Mouse (Mus musculus) testis, adult 2 months (tissue): ENCODE measurements around the gene Adgrl2. TPM values are rescaled to one million over a fixed set of nuclear protein-coding genes. Genes with fewer than 3 reads are reported as not detected.

ENCODE experiments used
- H3K27ac ChIP-seq: fragments of 200-500 bp; 2 replicates; pipeline ENCODE4 v1.5.1; 2012; ENCODE audit warnings: low read depth, low read length; ENCODE audit not compliant: control insufficient read depth, insufficient read depth
- H3K27me3 ChIP-seq: fragments of 200-500 bp; 2 replicates; pipeline ENCODE4 v1.6.1; 2012; ENCODE audit warnings: mild to moderate bottlenecking, low read length, moderate library complexity; ENCODE audit not compliant: control insufficient read depth, insufficient read depth
- H3K36me3 ChIP-seq: fragments of 200-500 bp; 2 replicates; pipeline ENCODE4 v1.6.1; 2012; ENCODE audit warnings: mild to moderate bottlenecking, low read length; ENCODE audit not compliant: control insufficient read depth, insufficient read depth
- H3K4me1 ChIP-seq: fragments of 200-500 bp; 2 replicates; pipeline ENCODE4 v1.6.1; 2012; ENCODE audit warnings: low read length; ENCODE audit not compliant: control insufficient read depth, insufficient read depth
- H3K4me3 ChIP-seq: fragments of 200-500 bp; 2 replicates; pipeline ENCODE4 v1.5.1; 2012; ENCODE audit warnings: low read depth, mild to moderate bottlenecking, low read length, moderate library complexity, mixed read lengths; ENCODE audit not compliant: control insufficient read depth
- CTCF ChIP-seq: fragments of 200-500 bp; IDR thresholded peaks from 2 replicates; pipeline ENCODE4 v1.5.1; 2012; ENCODE audit warnings: low read depth, mild to moderate bottlenecking, inconsistent platforms, low read length, moderate library complexity; ENCODE audit not compliant: control insufficient read depth, insufficient read depth, insufficient replicate concordance
- POLR2A ChIP-seq: fragments of 200-500 bp; IDR thresholded peaks from 2 replicates; pipeline ENCODE4 v1.6.1; 2012; ENCODE audit warnings: low read depth, mild to moderate bottlenecking, inconsistent platforms, low read length, moderate library complexity; ENCODE audit not compliant: control insufficient read depth
- polyA plus RNA-seq: library from polyadenylated mRNA; depleted of rRNA; stranded (reverse); fragments of >200 nt; gene quantifications from 2 replicates; pipeline ENCODE4 v1.2.3, GENCODE M21; 2012

Adgrl2 gene
- polyA plus RNA-seq, 1 experiment = 12.9 TPM

DNA sequence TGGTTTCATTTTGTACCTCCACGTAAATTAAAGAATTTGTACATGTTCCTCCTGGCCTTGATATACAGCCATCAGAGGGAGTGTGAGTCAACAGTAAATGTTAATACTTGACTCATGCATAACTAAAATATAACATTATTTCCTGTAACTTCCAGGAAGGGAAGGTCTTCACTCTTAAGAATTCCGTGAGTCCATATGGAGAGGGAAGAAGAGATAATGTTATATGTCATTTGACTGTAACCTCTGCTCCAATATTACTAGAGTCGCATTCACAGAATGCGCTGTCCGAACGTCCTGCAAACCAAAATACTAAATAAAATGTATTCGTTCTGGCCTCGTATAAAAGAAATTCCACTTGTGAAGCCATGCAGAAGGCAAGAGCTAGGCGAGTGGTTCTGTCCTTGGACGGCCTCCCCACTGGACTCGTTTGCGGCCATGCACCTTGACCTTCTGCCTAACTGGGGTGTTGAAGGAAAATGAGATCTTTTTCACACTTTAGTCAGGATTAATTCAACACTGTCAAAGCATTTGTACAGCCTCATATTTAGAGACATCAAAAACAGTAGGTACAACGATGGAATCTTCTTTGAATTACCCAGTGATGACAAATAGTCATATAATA is 68.3 kb downstream of the Adgrl2 start:
- Histone ChIP-seq H3K4me1 (no peaks in the 10 kb centered on the region; the same call in 1 of the 2 replicates), H3K27ac (no peak overlapping the region), H3K27me3 (no peaks in the 10 kb centered on the region), H3K36me3 (no peaks in the 10 kb centered on the region), H3K4me3 (no peak overlapping the region)
- TF ChIP-seq POLR2A (no peak), CTCF (no peak)

DNA sequence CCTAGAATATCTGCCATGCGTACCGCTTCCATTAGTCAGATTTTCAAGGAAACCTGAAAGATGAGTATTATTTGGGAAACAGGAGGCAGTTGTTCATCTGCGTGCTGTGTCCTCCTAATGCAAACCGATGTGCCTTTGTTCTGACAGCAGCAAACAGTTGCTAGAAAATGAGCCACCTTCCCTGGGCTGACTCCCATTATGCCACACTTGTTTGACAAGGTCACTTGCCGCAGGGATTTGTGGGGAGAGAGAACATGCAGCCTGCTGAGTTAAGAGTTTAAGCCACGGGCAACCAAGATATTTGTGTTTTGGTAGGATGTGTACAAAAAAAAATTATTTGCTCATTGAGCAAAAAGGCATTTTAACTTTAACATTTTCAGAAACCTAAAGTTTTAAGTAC is 69.5 kb downstream of the Adgrl2 start:
- TF ChIP-seq CTCF (no peak), POLR2A (no peak)
- no peaks in the 10 kb centered on the region; the same call in 1 of the 2 replicates for H3K4me1 ChIP-seq
- no peaks in the 10 kb centered on the region for H3K27me3 ChIP-seq
- H3K36me3 ChIP-seq = no peaks in the 10 kb centered on the region
- no peak overlapping the region for H3K27ac ChIP-seq
- no peak overlapping the region for H3K4me3 ChIP-seq

DNA sequence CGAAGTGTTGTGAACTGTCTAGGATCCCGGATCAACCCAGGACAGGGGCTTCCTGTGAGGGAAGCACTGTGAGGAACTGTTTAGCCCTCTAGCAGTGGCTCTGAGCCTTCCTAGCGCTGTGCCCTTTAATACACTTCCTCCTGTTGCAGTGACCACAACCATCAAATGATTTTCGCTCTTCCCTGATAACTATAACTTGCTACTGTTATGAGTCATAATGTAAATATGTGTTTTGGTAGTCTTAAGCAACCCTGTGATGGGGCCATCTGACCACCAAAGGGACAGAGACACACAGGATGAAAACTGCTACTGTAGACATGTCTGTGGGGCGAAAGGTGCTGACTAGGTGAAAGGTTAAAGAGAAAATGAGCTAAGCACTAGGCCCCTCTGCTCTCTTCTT is 71.9 kb downstream of the Adgrl2 start:
- Histone ChIP-seq H3K4me1 (no peaks in the 10 kb centered on the region; the same call in 1 of the 2 replicates), H3K27me3 (no peaks in the 10 kb centered on the region), H3K4me3 (no peak overlapping the region), H3K36me3 (no peaks in the 10 kb centered on the region), H3K27ac (no peak overlapping the region)
- TF ChIP-seq POLR2A (no peak), CTCF (no peak)

DNA sequence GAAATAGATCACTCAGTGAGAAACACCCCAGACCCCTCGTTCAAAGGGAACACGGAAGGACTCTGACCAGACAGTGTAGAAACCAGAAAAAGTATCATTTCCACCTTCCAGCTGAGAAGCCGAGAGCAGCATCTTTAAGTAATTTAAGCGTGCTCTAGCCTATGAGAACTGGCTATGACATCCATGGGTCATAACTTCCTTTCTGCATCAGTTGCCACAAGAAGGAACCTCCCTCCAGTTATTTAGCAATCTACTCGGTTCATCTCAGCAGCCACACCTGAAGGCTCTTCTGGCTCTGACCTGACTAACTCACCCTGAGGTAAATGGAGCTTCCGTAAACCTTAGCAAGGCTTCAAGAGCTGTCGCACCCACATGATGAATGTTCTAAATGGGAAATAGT is 72.5 kb downstream of the Adgrl2 start:
- Histone ChIP-seq H3K27ac (no peak overlapping the region), H3K4me3 (no peak overlapping the region), H3K4me1 (no peaks in the 10 kb centered on the region; the same call in 1 of the 2 replicates), H3K27me3 (no peaks in the 10 kb centered on the region), H3K36me3 (no peaks in the 10 kb centered on the region)
- TF ChIP-seq POLR2A = no peak
- TF ChIP-seq CTCF = no peak

DNA sequence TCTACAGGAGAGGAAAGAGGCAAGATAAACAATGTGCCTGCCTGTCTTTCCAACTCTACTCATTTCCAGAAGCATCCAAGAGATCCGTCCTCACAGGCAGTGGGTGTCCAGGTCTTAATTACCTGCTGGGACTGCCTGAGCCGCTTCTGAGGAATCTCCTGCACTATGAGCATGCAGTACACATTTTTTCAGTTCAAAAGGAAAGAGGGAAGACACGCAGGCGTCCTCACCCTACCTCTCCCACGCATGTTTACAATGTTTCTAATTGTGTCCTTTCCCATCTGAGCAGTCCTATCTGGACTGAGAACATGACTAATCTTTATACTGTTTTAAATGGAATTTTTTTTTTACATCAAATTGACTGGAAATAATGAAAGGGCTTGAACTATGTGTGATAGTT is 74.1 kb downstream of the Adgrl2 start:
- no peak for TF ChIP-seq POLR2A
- TF ChIP-seq CTCF = no peak
- H3K36me3 ChIP-seq = no peaks in the 10 kb centered on the region
- H3K4me3 ChIP-seq = no peak overlapping the region
- no peaks in the 10 kb centered on the region for H3K4me1 ChIP-seq
- H3K27me3 ChIP-seq = no peaks in the 10 kb centered on the region
- H3K27ac ChIP-seq = no peak overlapping the region

DNA sequence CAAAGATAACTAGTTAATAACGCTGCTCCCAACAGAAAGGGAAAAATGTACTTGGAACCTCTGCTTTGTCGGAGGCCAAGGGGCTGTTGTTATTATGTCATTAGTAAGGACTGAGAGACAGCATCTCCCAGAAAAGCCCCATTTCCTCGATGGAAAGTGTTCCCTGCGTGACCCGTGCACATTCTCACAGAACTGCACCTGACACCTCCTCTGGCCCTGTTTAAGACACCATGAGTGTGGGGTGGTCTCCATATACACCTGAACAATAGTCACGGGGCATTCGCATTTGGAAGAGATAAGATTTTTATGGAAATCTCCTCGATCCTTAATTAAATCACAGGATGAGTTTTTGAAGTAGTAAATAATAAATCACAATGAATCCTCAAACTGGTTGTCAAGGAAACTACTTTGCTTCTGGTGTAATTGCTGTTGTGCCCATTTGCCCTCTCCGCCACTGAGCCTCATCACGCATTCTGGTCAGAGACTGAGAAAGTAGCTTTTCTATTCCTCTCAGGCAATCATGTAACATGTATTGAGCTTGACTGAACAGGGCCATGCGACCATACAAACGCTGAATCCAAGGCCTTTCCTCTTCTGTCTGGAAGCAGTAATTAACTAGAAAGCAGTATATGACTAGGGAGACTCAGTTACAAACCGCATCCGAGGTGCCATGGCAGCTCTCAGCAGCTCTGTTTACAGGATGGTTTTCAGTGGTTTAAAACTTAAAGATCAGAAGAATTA is 77.2 kb downstream of the Adgrl2 start:
- Histone ChIP-seq H3K27ac (no peak overlapping the region), H3K36me3 (no peaks in the 10 kb centered on the region), H3K27me3 (no peaks in the 10 kb centered on the region), H3K4me3 (no peak overlapping the region), H3K4me1 (no peaks in the 10 kb centered on the region)
- no peak for TF ChIP-seq POLR2A
- TF ChIP-seq CTCF = no peak

DNA sequence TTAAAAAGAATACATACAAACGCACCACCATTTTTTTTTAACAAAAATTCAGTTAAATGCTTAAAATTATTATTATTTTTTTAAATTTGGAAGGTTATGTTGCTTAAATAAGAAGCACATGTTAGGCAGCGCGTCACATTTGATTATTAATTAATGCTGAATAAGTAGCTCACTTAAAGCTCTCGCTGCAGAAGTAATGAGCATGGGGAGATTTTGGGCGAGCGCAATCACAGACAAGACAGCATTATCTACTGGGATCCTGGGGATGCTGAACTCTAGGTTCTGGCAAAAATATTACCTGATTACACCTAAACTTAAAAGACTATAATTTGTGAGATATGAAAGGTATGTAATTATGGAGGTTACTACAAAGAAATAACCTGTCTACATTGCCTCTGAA is 77.8 kb downstream of the Adgrl2 start:
- H3K4me1 ChIP-seq = no peaks in the 10 kb centered on the region
- TF ChIP-seq POLR2A (no peak), CTCF (no peak)
- no peaks in the 10 kb centered on the region for H3K27me3 ChIP-seq
- no peak overlapping the region for H3K4me3 ChIP-seq
- no peak overlapping the region for H3K27ac ChIP-seq
- no peaks in the 10 kb centered on the region for H3K36me3 ChIP-seq

DNA sequence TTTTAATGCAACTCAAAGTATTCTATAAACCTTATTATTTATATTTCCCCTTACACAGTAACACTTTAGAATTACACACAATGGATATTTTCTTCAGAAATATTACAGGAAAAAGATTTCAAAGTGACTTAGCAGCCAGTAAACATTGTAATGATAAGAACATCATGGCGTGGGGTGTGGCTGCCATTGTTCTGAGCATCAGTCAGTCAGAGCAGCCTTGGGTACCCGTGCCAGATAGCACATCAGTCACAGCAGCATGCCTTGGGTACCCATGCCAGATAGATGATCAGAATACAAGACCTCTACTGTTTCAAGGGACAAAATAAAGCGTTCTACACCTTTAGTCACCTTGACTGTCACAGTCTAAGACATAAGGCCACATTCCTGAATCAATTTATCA is 82.5 kb downstream of the Adgrl2 start:
- Histone ChIP-seq H3K36me3 (no peaks in the 10 kb centered on the region), H3K4me1 (no peaks in the 10 kb centered on the region), H3K4me3 (no peak overlapping the region), H3K27ac (no peak overlapping the region), H3K27me3 (no peaks in the 10 kb centered on the region)
- no peak for TF ChIP-seq CTCF
- no peak for TF ChIP-seq POLR2A
